Mouse (Mus musculus) small intestine, adult 2 months (tissue): ENCODE measurements around the gene Itga9.

Experiments used
- CTCF ChIP-seq: fragments of 200-500 bp; IDR thresholded peaks from 2 replicates; pipeline ENCODE4 v1.5.1; 2012; ENCODE audit warnings: low read depth, mild to moderate bottlenecking, control low read depth, inconsistent platforms, low read length, moderate library complexity, mixed read lengths; ENCODE audit not compliant: insufficient replicate concordance, insufficient read length; ENCODE audit errors: extremely low read depth
- POLR2A ChIP-seq: fragments of 200-500 bp; IDR thresholded peaks from 2 replicates; pipeline ENCODE4 v1.6.1; 2012; ENCODE audit warnings: low read depth, mild to moderate bottlenecking, control low read depth, inconsistent platforms, low read length, moderate library complexity

DNA sequence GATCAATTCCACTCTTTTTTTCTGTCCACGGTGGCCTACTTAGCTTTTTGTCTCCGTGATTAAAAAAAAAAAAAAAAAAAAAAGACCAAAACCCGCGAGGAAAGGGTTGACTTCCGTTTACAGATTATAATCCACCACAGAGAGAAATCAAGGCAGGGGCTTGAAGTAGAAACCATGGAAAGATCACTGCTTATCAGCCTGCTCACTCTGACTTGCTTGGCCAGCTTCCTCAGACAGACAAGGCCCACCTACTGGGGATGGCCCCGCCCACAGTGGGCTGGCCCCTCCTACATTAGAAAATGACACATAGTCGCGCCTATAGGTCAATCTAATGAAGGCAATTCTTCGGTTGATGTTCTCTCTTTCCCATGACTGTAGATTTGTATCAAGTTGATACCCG is 72.3 kb downstream of the Itga9 start:
- no peak for TF ChIP-seq CTCF
- no peak for TF ChIP-seq POLR2A
